Mouse (Mus musculus): ENCODE data around the gene Tmem177. TPM values are rescaled to one million over a fixed set of nuclear protein-coding genes. Genes with fewer than 3 reads are reported as not detected.

Gene Tmem177
- polyA plus RNA-seq (2012; rRNA removed; ENCODE audit: low replicate concordance): 8.0 and 9.8 TPM in 2 replicates

GRCm38 (mm10) chr1:119912953-119913814 is at the start of gene Tmem177:
Tmem177 (minus strand) TSS chr1:119913208.

Other genes starting within 250 kb of the Tmem177 start
- gene Ptpn4, start 75.6 kb downstream of the Tmem177 start, polyA plus RNA-seq (2012; rRNA removed; ENCODE audit: low replicate concordance): 4.6 and 6.6 TPM in 2 replicates
- gene Cfap221, start 84.0 kb upstream of the Tmem177 start, polyA plus RNA-seq (2012; rRNA removed; ENCODE audit: low replicate concordance): 0.14 and 0.73 TPM in 2 replicates
- gene Sctr, start 93.7 kb upstream of the Tmem177 start, polyA plus RNA-seq (2012; rRNA removed; ENCODE audit: low replicate concordance): 3.4 and 12.6 TPM in 2 replicates
- gene Tmem37, start 160.9 kb upstream of the Tmem177 start, polyA plus RNA-seq (2012; rRNA removed; ENCODE audit: low replicate concordance): 19.8 and 54.8 TPM in 2 replicates
- 1,107 and 3,995 TPM in 2 replicates for gene Dbi, start 207.9 kb upstream of the Tmem177 start, polyA plus RNA-seq (2012; rRNA removed; ENCODE audit: low replicate concordance)
- gene 3110009E18Rik, start 208.0 kb upstream of the Tmem177 start, polyA plus RNA-seq (2012; rRNA removed; ENCODE audit: low replicate concordance): 3.0 and 3.3 TPM in 2 replicates